Mouse (Mus musculus) embryonic facial prominence, embryonic 13.5 days (tissue): ENCODE data around the gene Zcchc17. TPM values are rescaled to one million over a fixed set of nuclear protein-coding genes. Genes with fewer than 3 reads are reported as not detected.

Experiments used
- ATAC-seq: fragments of 200-750 bp; cut with Nextera tagmentation; 2 replicates; pipeline ENCODE4 v1.8.0; 2017; ENCODE audit warnings: low read depth; ENCODE audit not compliant: insufficient number of reproducible peaks, insufficient read depth, low FRiP score, low TSS enrichment
- H3K27ac ChIP-seq: fragments of 300-500 bp; sonication (generic); 2 replicates; pipeline ENCODE4 v1.5.1; 2015; ENCODE audit warnings: moderate library complexity, mild to moderate bottlenecking, inconsistent platforms
- H3K27me3 ChIP-seq: fragments of 300-500 bp; sonication (generic); 2 replicates; pipeline ENCODE4 v1.6.1; 2015; ENCODE audit warnings: mild to moderate bottlenecking, inconsistent platforms
- H3K36me3 ChIP-seq: fragments of 300-500 bp; sonication (generic); 2 replicates; pipeline ENCODE4 v1.6.1; 2015; ENCODE audit warnings: mild to moderate bottlenecking, inconsistent platforms
- H3K4me1 ChIP-seq: fragments of 300-500 bp; sonication (generic); 2 replicates; pipeline ENCODE4 v1.6.1; 2015; ENCODE audit warnings: inconsistent platforms
- H3K4me2 ChIP-seq: fragments of 300-500 bp; sonication (generic); 2 replicates; pipeline ENCODE4 v1.6.1; 2015; ENCODE audit warnings: moderate library complexity, mild to moderate bottlenecking, inconsistent platforms
- H3K4me3 ChIP-seq: fragments of 300-500 bp; sonication (generic); 2 replicates; pipeline ENCODE4 v1.5.1; 2015; ENCODE audit warnings: mild to moderate bottlenecking, inconsistent platforms
- H3K9ac ChIP-seq: fragments of 300-500 bp; sonication (generic); 2 replicates; pipeline ENCODE4 v1.6.1; 2015; ENCODE audit warnings: mild to moderate bottlenecking, inconsistent platforms
- H3K9me3 ChIP-seq: fragments of 300-500 bp; sonication (generic); 2 replicates; pipeline ENCODE4 v1.6.1; 2016; ENCODE audit warnings: inconsistent platforms
- WGBS: fragments of 180-500 bp; shearing (Covaris S2); methylation state at CpG from one replicate; pipeline ENCODE4 v1.1.7; 2015; ENCODE audit warnings: mixed read lengths; 5-methylcytosine and 5-hydroxymethylcytosine counted together
- polyA plus RNA-seq: library from polyadenylated mRNA; unstranded; fragments of >200 nt; fragmentation: Nextera tagmentation; extraction: Ambion mirVana; gene quantifications from 2 replicates; pipeline ENCODE4 v1.2.1, GENCODE M21; 2015

Gene Zcchc17
- polyA plus RNA-seq, 1 experiment from 2014 or later: 92.5 TPM

DNA sequence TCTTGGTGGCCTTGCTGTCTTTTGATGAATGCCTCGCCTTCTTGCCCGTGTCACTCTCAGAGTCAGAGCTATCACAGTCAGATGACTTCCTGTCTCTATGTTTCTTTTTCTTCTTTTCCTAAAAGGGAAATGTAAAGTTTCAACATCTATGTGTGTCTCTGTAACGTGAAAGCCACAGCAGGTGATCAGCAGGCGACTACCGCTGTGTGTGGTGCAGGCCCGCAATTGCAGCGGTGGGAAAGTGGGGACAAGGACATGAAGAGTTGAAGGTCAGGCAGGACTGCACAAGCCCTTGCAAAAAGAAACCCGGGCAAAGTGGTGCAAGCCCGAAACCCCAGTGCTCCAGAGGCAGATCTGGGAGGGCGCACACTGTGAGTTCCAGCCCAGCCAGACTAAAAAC is 43.1 kb downstream of the Zcchc17 start:
- Histone ChIP-seq H3K4me2 (no peak overlapping the region), H3K36me3 (peaks cover 80% of the 10 kb centered on the region)
- 83% methylated on average over 10 of the region's 10 CpGs for WGBS

DNA sequence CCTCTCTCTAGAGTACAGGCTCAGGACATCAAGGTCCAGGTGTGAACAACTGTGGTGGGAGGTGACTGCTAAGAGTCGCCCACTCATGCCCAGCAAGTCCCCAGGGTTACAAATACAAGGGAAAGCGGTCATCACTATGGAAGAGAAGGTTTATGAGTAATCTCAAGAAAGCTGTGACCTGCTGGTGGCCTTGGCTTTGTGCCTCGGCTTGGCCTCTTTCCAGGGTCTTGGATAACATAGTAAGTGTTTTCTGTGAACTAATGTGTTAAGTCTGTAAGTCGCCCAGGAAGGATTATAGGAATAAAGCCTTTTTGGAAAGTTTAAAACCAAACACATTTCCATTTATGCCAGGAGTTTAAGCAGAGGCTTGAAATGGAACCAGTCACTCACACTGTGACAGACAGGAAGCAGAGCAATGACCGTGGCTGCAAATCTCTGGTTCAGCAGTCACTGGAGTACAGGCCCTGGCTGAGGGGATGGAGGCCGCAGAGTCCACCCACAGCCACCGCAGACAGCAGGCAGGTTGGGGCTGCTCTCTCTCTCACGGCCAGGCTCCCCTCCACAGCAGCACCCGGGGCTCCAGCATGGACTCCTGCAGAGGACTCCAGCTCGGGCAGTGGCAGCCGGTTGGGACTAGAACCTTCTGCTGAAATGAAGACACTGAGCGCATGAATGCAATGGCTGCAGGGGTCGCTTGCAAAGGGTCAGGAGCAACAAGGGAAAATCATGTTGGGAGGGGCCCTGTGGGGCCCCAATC is 43.8 kb downstream of the Zcchc17 start:
- Histone ChIP-seq H3K9ac (no peak overlapping the region), H3K4me1 (no peaks in the 10 kb centered on the region), H3K9me3 (no peaks in the 10 kb centered on the region), H3K4me2 (no peak overlapping the region), H3K27me3 (peaks cover 4% of the 10 kb centered on the region; the same call in 1 of the 2 replicates), H3K27ac (no peak overlapping the region), H3K4me3 (no peak overlapping the region), H3K36me3 (peaks cover 76% of the 10 kb centered on the region)
- ATAC-seq: 0 out of 2 replicates have a peak, but pooled peaks have one; percentile 22
- WGBS: 80% methylated on average over 13 of the region's 13 CpGs

More for the DNA sequence above, 43.1 kb downstream of the Zcchc17 start:
- no peak for ATAC-seq
- H3K4me1 ChIP-seq: no peaks in the 10 kb centered on the region
- H3K4me3 ChIP-seq: no peak overlapping the region
- H3K9ac ChIP-seq: no peak overlapping the region
- no peak overlapping the region for H3K27ac ChIP-seq
- H3K27me3 ChIP-seq: no peaks in the 10 kb centered on the region
- no peaks in the 10 kb centered on the region for H3K9me3 ChIP-seq

- Histone ChIP-seq H3K27ac (no peak overlapping the region), H3K9ac (no peak overlapping the region), H3K27me3 (peaks cover 28% of the 10 kb centered on the region), H3K4me2 (no peak overlapping the region), H3K4me1 (peaks cover 5% of the 10 kb centered on the region), H3K9me3 (no peaks in the 10 kb centered on the region), H3K36me3 (peaks cover 56% of the 10 kb centered on the region), H3K4me3 (no peak overlapping the region)
- 89% methylated on average over 4 of the region's 4 CpGs for WGBS
- no peak for ATAC-seq
These were observed 46.2 kb downstream of the Zcchc17 start for GRCm38 (mm10) chr4:130313552-130313951.

DNA sequence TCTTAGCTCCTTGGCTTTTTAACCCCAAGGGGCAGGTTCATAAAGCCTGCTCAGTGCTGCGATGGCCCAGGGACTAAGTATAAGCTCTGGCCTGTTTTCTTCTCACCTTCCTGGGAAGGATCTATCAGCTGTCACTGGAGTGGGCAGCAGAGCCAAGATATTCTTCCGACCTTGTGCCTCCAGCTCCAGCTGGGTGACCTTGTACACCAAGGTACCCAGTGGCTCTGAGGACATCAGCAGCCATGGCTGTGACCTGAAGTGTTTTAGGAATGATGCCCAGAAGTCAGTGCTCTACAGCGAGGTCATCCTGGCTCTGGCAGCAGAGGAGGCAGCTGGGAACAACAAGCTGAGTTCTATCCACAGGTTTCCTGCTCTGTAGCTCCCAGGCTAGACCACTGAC is 47.2 kb downstream of the Zcchc17 start:
- no peaks in the 10 kb centered on the region for H3K9me3 ChIP-seq
- H3K36me3 ChIP-seq: peaks cover 46% of the 10 kb centered on the region
- no peak for ATAC-seq
- H3K9ac ChIP-seq: no peak overlapping the region
- no peak overlapping the region for H3K27ac ChIP-seq
- peaks cover 38% of the 10 kb centered on the region for H3K27me3 ChIP-seq
- H3K4me1 ChIP-seq: peaks cover 9% of the 10 kb centered on the region
- no peak overlapping the region for H3K4me2 ChIP-seq
- WGBS: 89% methylated on average over 3 of the region's 3 CpGs
- H3K4me3 ChIP-seq: no peak overlapping the region

GRCm38 (mm10) chr4:130309254-130309653 is 50.5 kb downstream of the Zcchc17 start:
- Histone ChIP-seq H3K36me3 (peaks cover 18% of the 10 kb centered on the region), H3K27me3 (peaks cover 56% of the 10 kb centered on the region), H3K9ac (peak overlapping the region; percentile 69), H3K4me1 (peaks cover 11% of the 10 kb centered on the region), H3K4me3 (peak overlapping the region; percentile 51), H3K4me2 (peak overlapping the region; percentile 90), H3K9me3 (no peaks in the 10 kb centered on the region), H3K27ac (no peak overlapping the region)
- 60% methylated on average over 8 of the region's 8 CpGs for WGBS
- no peak for ATAC-seq

DNA sequence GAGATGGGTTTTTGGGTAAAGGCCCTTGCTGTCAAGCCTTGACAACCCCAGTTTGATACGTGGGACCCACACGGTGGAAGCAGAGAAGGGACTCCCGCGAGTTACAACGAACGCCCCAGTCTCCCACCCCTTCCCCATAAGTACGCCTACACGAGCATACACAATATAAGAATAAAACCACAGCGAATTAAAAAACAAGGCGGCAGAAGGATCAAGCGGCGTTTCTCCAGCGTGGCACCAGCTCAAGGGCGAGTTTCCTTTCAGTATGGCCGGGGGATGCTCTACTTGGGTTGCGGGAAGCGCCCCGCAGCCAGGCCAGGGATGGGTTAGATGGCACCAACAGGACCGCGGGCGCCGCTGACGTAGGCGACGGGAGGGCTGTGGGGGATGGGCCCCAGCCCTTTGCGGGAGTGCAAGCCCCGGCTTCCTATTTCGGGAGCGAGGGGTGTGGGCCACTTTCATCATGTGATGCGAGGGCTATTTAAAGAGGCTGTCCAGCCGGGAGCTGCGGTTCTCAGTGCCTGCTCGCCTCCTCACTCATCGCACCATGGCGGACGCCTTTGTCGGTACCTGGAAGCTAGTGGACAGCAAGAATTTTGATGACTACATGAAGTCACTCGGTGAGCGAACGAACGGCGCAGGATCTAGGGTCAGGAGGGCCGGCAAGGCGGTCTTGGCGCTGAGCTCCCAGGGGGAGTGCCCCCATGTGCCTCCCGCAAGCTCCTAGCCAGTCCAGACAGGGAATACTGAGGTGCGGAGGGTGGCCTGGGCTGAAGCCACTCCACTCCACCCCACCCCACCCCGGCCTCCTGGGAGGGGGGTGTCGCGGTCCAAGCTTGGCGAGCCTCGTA is 51.3 kb downstream of the Zcchc17 start, which contains the start of the genes Fabp3 and Gm10570:
Fabp3 (plus strand) TSS at position 365 of the 851 bp plus-strand sequence.
Gm10570 (minus strand) TSS at position 444 of the 851 bp plus-strand sequence.
- H3K4me3 ChIP-seq: peak within 1 kb of the TSS; percentile 51
- H3K27ac ChIP-seq: no peak within 1 kb of the TSS
- ATAC-seq: peak; percentile 48; the same call in 1 of the 2 replicates
- H3K9ac ChIP-seq: peak within 1 kb of the TSS; percentile 69
- H3K4me1 ChIP-seq: peaks cover 11% of the 10 kb centered on the region
- no peaks in the 10 kb centered on the region for H3K9me3 ChIP-seq
- H3K36me3 ChIP-seq: peaks cover 10% of the 10 kb centered on the region; the same call in 1 of the 2 replicates
- peaks cover 58% of the 10 kb centered on the region for H3K27me3 ChIP-seq
- H3K4me2 ChIP-seq: peak within 1 kb of the TSS; percentile 90
- 0% methylated on average over 52 of the region's 52 CpGs for WGBS

- peaks cover 11% of the 10 kb centered on the region for H3K4me1 ChIP-seq
- peaks cover 4% of the 10 kb centered on the region; the same call in 1 of the 2 replicates for H3K36me3 ChIP-seq
- under 1% methylated on average over 23 of the region's 23 CpGs for WGBS
- H3K9me3 ChIP-seq: no peaks in the 10 kb centered on the region
- H3K4me2 ChIP-seq: peak overlapping the region; percentile 90
- no peak for ATAC-seq
- peaks cover 59% of the 10 kb centered on the region for H3K27me3 ChIP-seq
- H3K9ac ChIP-seq: peak overlapping the region; percentile 69
- peak overlapping the region; percentile 51 for H3K4me3 ChIP-seq
- no peak overlapping the region for H3K27ac ChIP-seq
These were observed 51.9 kb downstream of the Zcchc17 start for GRCm38 (mm10) chr4:130307851-130308230.

DNA sequence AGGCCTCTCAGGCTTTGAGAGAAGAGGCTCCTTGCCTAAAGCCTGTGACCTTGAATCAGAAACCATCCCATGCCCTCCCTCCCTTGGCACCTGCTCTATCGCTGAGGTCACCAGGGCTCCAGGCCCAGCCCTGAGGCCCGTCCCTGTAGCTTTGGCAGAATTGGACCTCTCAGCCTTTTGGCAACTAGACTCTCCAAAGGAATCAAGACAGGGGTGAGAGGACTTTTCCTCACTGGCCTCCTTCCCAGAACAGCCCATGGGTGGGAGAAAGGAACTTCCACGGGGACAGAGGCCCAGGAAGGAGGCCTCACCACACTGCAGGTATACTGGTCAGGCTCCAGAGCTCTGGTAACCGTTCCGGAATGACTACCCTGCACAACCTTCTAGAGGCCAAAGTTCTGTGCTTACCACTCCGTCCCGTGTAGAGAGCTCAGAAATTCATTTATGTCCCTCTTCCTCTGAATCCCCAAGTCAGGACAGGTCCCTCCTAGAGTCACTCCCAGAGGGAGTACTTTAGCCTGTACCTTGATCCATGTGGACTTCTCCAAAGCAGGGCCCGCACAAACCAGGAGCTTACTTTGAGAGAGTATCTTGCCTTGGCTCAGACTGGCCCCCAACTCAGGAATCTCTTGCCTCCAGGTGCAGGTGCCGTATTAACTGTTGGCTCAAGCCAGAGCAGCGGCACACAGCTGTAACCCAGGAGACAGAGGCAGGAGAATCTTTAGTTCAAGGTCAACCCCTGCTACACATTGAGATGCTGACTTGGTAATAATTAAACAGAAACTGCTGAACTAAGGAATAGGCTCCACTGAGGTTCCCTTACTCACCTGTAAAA is 52.7 kb downstream of the Zcchc17 start:
- Histone ChIP-seq H3K9me3 (no peaks in the 10 kb centered on the region), H3K9ac (no peak overlapping the region), H3K4me3 (no peak overlapping the region), H3K27me3 (peaks cover 59% of the 10 kb centered on the region), H3K27ac (no peak overlapping the region), H3K4me2 (peak overlapping the region; percentile 90), H3K4me1 (peaks cover 11% of the 10 kb centered on the region), H3K36me3 (no peaks in the 10 kb centered on the region)
- 74% methylated on average over 10 of the region's 10 CpGs for WGBS
- ATAC-seq: no peak

DNA sequence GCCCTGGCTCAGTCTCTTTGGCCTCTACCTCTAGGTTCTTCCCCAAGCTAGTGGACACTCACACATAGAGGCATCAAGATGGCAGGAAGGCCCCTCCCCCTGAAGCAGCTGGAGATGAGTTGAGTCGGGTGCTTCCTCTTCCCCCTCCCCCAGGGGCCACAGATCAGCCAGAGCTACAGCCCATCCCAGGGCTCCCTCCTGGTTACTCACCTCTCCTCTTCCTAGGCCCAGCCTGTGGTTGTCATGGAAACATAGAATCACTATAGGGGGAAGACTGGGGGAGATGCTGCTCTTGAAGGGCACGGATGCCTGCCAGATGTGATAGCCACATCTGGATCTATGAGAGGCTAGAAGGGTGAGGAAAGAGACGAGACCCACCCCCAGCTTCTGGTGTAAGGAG is 55.0 kb downstream of the Zcchc17 start:
- Histone ChIP-seq H3K9me3 (no peaks in the 10 kb centered on the region), H3K4me3 (no peak overlapping the region), H3K4me2 (no peak overlapping the region), H3K9ac (no peak overlapping the region), H3K27me3 (peaks cover 43% of the 10 kb centered on the region), H3K27ac (no peak overlapping the region), H3K36me3 (no peaks in the 10 kb centered on the region), H3K4me1 (peaks cover 11% of the 10 kb centered on the region)
- no peak for ATAC-seq
- WGBS: 18% methylated on average over 3 of the region's 3 CpGs

GRCm38 (mm10) chr4:130302285-130302870 is 57.4 kb downstream of the Zcchc17 start:
- Histone ChIP-seq H3K27ac (no peak overlapping the region), H3K4me3 (no peak overlapping the region), H3K4me1 (peaks cover 1% of the 10 kb centered on the region), H3K9ac (no peak overlapping the region), H3K4me2 (no peak overlapping the region), H3K27me3 (peaks cover 19% of the 10 kb centered on the region), H3K36me3 (no peaks in the 10 kb centered on the region), H3K9me3 (no peaks in the 10 kb centered on the region)
- no peak for ATAC-seq
- 52% methylated on average over 12 of the region's 12 CpGs for WGBS
